Mouse (Mus musculus) heart, embryonic 12.5 days (tissue): ENCODE measurements around the gene Epp13. TPM values are rescaled to one million over a fixed set of nuclear protein-coding genes. Genes with fewer than 3 reads are reported as not detected.
A peak's percentile ranks its signal among the peaks of the same experiment; 100 is the strongest.
"Not testable (repeated sequence)": the region's sequence is repeated elsewhere in the genome, so short reads cannot be mapped to it uniquely, and the experiment has no call there.

Experiments used
- ATAC-seq: fragments of 200-750 bp; cut with Nextera tagmentation; 2 replicates; pipeline ENCODE4 v1.8.0; 2017; ENCODE audit warnings: moderate TSS enrichment, moderate library complexity; ENCODE audit not compliant: insufficient number of reproducible peaks, low FRiP score
- H3K27ac ChIP-seq: fragments of 300-500 bp; sonication (generic); 2 replicates; pipeline ENCODE4 v1.5.1; 2016; ENCODE audit warnings: mild to moderate bottlenecking, moderate library complexity; ENCODE audit not compliant: poor library complexity, severe bottlenecking
- H3K27me3 ChIP-seq: fragments of 300-500 bp; sonication (generic); replicated peaks from 2 replicates; pipeline ENCODE4 v1.6.1; 2016; ENCODE audit warnings: mild to moderate bottlenecking, moderate library complexity
- H3K36me3 ChIP-seq: fragments of 300-500 bp; sonication (generic); 2 replicates; pipeline ENCODE4 v1.6.1; 2016; ENCODE audit warnings: mild to moderate bottlenecking, moderate library complexity
- H3K4me1 ChIP-seq: fragments of 300-500 bp; sonication (generic); replicated peaks from 2 replicates; pipeline ENCODE4 v1.6.1; 2016; ENCODE audit warnings: mild to moderate bottlenecking
- H3K4me2 ChIP-seq: fragments of 300-500 bp; sonication (generic); 2 replicates; pipeline ENCODE4 v1.6.1; 2016; ENCODE audit warnings: mild to moderate bottlenecking, moderate library complexity
- H3K4me3 ChIP-seq: fragments of 300-500 bp; sonication (generic); 2 replicates; pipeline ENCODE4 v1.5.1; 2016; ENCODE audit warnings: mild to moderate bottlenecking
- H3K9ac ChIP-seq: fragments of 300-500 bp; sonication (generic); 2 replicates; pipeline ENCODE4 v1.6.1; 2016; ENCODE audit warnings: mild to moderate bottlenecking, moderate library complexity
- H3K9me3 ChIP-seq: fragments of 300-500 bp; sonication (generic); replicated peaks from 2 replicates; pipeline ENCODE4 v1.6.1; 2016; ENCODE audit warnings: mild to moderate bottlenecking, moderate library complexity
- WGBS: fragments of 180-500 bp; shearing (Covaris S2); methylation state at CpG from one replicate; pipeline ENCODE4 v1.1.7; 2016; 5-methylcytosine and 5-hydroxymethylcytosine counted together
- polyA plus RNA-seq: library from polyadenylated mRNA; unstranded; fragments of >200 nt; fragmentation: Nextera tagmentation; extraction: Ambion mirVana; gene quantifications from 2 replicates; pipeline ENCODE4 v1.2.1, GENCODE M21; 2016

Gene Epp13
- polyA plus RNA-seq, 1 experiment from 2014 or later = not detected

DNA sequence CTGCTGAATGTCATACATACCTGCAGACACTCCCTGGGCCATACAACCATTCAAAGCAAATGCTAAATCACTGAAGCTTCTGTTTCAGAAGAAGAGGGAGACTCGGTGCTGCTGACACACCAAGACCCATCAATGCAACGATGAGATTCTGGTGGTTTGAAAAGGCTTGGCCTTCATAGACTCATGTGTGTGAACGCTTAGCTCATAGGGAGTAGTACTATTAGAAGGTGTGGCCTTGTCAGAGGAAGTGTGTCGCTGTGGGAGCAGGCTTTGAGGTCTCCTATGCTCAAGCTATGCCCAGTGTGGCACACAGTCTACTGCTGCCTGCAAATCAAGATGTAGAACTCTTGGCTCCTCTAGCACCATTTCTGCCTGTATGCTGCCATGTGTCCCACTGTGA lies 4.9 kb downstream of the Epp13 start:
- H3K4me1 ChIP-seq = no peaks in the 10 kb centered on the region
- H3K4me3 ChIP-seq = no peak overlapping the region
- H3K36me3 ChIP-seq = no peaks in the 10 kb centered on the region
- no peak overlapping the region for H3K27ac ChIP-seq
- 77% methylated on average over 4 of the region's 4 CpGs for WGBS
- no peak overlapping the region for H3K9ac ChIP-seq
- ATAC-seq = no peak
- H3K27me3 ChIP-seq = no peaks in the 10 kb centered on the region
- peaks cover 19% of the 10 kb centered on the region for H3K9me3 ChIP-seq
- no peak overlapping the region for H3K4me2 ChIP-seq

DNA sequence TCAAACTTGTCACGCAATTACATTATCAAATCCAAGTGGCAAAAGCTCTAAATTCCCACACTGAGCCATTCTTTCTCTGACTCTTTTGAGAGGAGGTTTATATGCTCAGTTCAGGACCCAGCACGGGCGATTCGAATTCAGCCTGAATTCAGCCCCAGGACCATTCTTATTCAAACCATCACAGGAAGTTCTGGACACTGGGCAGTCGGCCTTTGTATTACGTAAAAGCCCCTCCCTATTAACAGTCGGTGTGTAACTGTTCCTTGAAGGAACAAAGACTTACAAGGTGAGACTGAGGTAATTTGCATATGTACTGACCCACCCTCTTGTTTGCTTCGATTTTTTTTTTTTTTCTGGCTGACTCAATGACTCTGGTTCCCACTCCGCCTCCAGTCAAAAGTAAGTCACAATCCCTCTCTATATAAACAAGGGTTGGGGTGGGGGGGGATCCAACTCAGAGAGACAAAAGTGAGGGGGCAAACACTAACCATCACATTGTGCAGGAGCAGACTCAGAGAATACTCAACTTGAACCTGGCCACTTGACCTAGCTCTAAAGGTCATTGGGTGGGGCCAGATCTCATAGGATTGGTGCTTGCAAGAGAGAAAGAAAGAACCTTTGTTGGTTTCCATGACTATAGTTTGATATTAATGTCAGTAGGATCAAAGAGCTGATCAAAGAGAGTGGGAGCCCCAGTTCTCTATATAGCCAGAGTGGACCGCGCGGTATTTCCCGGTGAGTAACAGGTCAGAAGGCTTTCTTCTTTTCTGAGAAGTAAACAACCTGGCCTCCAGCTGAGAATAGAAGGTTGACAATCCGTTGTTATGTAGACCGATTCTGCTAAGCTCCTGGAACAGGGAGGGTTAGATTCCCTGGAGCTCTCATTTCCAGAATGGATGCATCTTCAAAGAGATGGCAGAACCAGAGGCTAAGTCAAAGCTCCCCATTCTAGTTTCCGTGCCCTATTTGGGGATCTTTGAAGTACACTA lies 6.0 kb downstream of the Epp13 start:
- Histone ChIP-seq H3K27ac (no peak overlapping the region), H3K4me1 (no peaks in the 10 kb centered on the region), H3K9me3 (0 out of 2 replicates have a peak, but pooled peaks cover 10% of the 10 kb centered on the region), H3K4me3 (no peak overlapping the region), H3K36me3 (no peaks in the 10 kb centered on the region), H3K4me2 (no peak overlapping the region), H3K9ac (no peak overlapping the region), H3K27me3 (no peaks in the 10 kb centered on the region)
- no peak for ATAC-seq
- 43% methylated on average over 16 of the region's 16 CpGs for WGBS

DNA sequence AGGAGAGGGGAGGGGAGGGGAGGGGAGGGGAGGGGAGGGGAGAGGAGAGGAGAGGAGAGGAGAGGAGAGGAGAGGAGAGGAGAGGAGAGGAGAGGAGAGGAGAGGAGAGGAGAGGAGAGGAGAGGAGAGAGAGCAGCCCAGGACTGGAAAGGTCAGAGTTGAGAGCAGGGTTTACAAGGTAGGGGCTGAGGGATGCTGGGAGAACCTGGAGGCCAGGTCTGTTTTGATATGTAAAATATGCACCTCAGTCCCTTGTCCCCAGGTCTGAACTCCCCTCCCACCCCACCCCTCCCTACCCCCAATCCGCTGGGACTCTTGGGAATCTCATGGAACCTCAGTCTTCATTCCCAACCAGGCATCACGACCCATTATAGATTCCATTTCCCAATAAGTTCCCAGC lies 7.5 kb downstream of the Epp13 start:
- 27% methylated on average over 2 of the region's 2 CpGs for WGBS
- H3K9me3 ChIP-seq, H3K36me3 ChIP-seq, ATAC-seq, H3K4me1 ChIP-seq, H3K27ac ChIP-seq, H3K4me3 ChIP-seq, H3K9ac ChIP-seq, H3K27me3 ChIP-seq, H3K4me2 ChIP-seq: not testable (repeated sequence)

DNA sequence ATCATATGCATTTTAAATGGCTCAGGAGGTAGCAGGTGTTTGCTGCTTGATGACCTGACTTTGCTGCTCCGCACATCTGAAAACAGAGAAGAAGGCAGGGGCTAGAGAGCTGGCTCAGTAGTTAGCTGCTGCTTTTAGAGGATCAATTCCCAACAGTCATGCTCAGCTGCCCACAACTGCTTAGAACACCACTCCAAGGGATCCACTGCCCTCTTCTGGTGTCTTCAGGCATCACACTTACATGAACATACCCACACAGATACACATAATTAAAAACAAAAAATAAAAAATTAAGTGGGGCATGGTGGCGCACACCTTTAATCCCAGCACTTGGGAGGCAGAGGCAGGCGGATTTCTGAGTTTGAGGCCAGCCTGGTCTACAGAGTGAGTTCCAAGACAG lies 9.6 kb downstream of the Epp13 start:
- Histone ChIP-seq H3K27ac (no peak overlapping the region), H3K9me3 (peaks cover 4% of the 10 kb centered on the region; the same call in 1 of the 2 replicates), H3K36me3 (no peaks in the 10 kb centered on the region), H3K4me1 (no peaks in the 10 kb centered on the region), H3K27me3 (no peaks in the 10 kb centered on the region), H3K4me2 (no peak overlapping the region), H3K4me3 (no peak overlapping the region), H3K9ac (no peak overlapping the region)
- no peak for ATAC-seq
- WGBS = 65% methylated on average over 3 of the region's 3 CpGs

DNA sequence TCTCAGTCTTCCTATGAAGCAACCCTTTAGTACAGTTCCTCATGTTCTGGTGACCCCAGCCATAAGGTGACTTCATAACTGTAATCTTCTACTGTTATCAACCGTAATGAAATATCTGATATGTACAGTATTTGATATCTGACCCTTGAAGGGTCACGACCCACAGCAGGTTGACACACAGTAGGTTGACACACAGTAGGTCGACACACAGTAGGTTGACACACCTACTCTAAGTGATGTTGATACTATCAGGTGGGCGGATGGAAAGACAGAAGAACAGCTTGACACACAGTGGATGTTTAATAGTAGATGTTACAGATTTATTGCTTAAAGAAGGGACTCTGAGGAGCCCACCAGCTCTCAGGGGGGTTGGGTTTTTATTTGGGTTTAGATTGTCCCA lies 10.5 kb downstream of the Epp13 start:
- H3K4me3 ChIP-seq = no peak overlapping the region
- no peak overlapping the region for H3K27ac ChIP-seq
- H3K4me2 ChIP-seq = no peak overlapping the region
- 67% methylated on average over 4 of the region's 4 CpGs for WGBS
- no peak overlapping the region for H3K9ac ChIP-seq
- no peaks in the 10 kb centered on the region for H3K36me3 ChIP-seq
- no peaks in the 10 kb centered on the region for H3K4me1 ChIP-seq
- no peak for ATAC-seq
- H3K27me3 ChIP-seq = no peaks in the 10 kb centered on the region
- peaks cover under 1% of the 10 kb centered on the region; the same call in 1 of the 2 replicates for H3K9me3 ChIP-seq

DNA sequence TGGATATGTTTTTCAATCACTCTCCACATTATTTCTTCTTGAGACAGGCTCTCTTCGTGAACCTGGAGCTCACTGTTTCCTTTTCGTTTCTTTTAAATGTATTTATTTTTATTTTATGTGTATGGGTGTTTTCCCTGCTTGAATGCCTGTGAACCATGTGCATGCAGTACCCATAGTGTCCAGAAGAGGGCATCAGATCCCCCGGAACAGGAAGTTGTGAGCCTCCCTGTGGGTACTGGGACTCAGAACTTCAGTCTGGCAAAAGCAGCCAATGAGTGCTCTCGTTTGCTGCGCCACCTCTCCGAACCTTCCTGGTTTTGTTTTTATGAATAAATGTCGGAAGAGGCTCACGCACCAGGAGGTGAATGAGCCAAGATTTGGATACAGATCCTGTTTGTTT lies 13.2 kb downstream of the Epp13 start:
- no peaks in the 10 kb centered on the region for H3K4me1 ChIP-seq
- peaks cover 4% of the 10 kb centered on the region; the same call in 1 of the 2 replicates for H3K9me3 ChIP-seq
- no peak overlapping the region for H3K27ac ChIP-seq
- H3K4me3 ChIP-seq = no peak overlapping the region
- ATAC-seq = no peak
- WGBS = 55% methylated on average over 8 of the region's 8 CpGs
- no peaks in the 10 kb centered on the region for H3K36me3 ChIP-seq
- no peaks in the 10 kb centered on the region for H3K27me3 ChIP-seq
- no peak overlapping the region for H3K4me2 ChIP-seq
- H3K9ac ChIP-seq = no peak overlapping the region

DNA sequence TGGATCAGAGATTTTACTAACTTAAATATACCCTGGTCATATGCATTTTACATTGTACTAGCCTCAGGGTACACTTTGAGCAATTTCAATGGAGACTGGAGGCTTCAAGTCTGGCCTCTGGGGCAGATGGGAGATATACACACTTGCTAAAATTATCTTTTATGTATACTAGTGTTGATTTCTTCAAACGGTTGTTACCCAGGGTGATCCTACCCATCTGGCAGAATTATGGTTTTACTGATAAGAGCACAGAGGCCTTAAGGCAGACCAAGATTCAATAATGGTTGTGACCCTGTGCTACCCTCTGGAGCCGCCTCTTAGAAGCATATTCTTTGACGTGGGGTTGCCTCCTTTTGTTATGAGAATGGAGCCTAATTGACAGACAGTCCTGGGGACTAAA lies 25.4 kb downstream of the Epp13 start:
- Histone ChIP-seq H3K4me1 (0 out of 2 replicates have a peak, but pooled peaks cover 3% of the 10 kb centered on the region), H3K4me2 (no peak overlapping the region), H3K4me3 (no peak overlapping the region), H3K27me3 (no peaks in the 10 kb centered on the region), H3K27ac (no peak overlapping the region), H3K36me3 (no peaks in the 10 kb centered on the region), H3K9me3 (no peaks in the 10 kb centered on the region), H3K9ac (no peak overlapping the region)
- ATAC-seq = no peak
- 49% methylated on average over 3 of the region's 3 CpGs for WGBS

DNA sequence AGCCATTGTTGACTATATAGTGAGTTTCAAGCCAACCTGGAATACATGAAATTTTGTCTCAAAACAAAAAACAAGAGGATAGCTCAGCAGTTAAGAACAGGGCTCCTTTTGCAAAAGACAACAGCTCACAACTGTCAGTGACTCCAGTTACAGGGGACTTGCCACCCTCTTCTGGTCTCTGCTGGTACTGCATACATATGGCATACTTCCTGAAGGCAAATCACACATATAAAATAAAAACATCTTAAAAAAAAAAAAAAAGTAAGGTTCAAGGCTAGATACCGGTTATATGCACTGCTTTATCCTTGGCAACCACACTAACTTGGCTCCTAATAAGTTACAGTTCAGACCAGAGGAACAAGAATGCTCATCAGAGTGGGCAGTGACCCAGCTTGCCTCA lies 30.2 kb downstream of the Epp13 start:
- Histone ChIP-seq H3K4me3 (peak overlapping the region; percentile 59), H3K9ac (no peak overlapping the region), H3K4me1 (peaks cover 16% of the 10 kb centered on the region), H3K27ac (no peak overlapping the region), H3K27me3 (no peaks in the 10 kb centered on the region), H3K9me3 (no peaks in the 10 kb centered on the region), H3K4me2 (peak overlapping the region; percentile 65), H3K36me3 (no peaks in the 10 kb centered on the region)
- 0% methylated on average over 1 of the region's 1 CpGs for WGBS
- no peak for ATAC-seq

DNA sequence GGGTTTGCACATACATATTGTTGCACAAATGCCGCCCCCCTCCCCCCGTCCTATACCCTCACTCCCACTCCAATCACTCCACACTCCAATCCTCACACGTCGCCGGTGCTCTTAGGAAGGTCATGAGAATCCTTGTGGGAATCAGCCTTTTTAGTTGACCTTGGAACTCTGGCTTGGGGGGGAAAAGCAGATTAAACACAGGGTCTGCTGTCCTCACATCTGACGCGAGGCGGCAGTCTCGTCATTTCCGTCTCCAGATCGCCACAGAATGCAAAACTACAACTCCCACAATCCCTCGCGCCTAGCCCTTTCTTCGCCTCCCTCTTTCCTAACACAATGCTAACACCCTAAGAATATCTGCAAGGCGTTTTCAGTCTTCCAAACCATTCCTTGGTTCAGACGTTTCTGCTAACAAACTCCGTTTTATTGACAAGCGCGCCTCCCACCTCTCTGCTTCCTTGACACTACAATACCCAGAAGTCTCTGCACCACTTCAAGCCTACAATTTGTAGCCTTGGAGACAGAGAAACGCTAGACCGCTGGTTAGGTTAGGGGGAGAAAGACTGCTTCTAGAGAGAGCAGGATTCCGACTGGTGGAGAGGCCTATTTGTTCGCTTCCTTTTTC lies 31.1 kb downstream of the Epp13 start:
- peak overlapping the region; percentile 65 for H3K4me2 ChIP-seq
- H3K36me3 ChIP-seq = no peaks in the 10 kb centered on the region
- peaks cover 16% of the 10 kb centered on the region for H3K4me1 ChIP-seq
- H3K9ac ChIP-seq = peak overlapping the region; percentile 78
- H3K9me3 ChIP-seq = no peaks in the 10 kb centered on the region
- peak overlapping the region; percentile 76 for H3K27ac ChIP-seq
- WGBS = under 1% methylated on average over 23 of the region's 23 CpGs
- H3K27me3 ChIP-seq = no peaks in the 10 kb centered on the region
- ATAC-seq = peak; percentile 52; the same call in 1 of the 2 replicates
- H3K4me3 ChIP-seq = peak overlapping the region; percentile 59

DNA sequence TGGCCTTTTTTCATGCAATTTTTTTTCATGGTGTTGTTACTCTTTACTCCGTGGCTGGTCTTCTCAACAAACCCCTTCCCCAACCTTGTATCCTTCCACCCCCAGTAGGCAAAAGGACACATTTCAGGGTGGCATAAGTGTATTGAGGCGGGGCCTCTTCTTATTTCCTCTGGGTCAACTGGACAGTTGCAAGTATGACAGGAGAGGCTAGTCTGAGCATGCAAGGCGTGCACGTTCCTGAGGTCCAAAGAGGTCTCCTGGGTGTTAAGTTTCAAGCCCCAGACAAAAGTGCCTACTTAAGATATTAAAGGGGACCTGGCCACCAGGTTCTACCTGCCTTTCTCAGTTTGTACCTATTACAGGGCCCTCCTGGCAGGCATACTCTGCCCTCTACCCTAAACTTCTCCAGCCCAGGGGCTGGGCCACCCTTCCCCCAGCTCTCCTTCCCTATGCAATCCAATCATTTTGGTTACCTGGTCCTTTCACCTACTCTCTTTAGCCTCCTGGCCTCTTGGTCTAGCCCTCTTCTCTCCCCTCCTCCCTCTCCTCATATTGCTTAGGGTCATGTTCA lies 32.0 kb downstream of the Epp13 start:
- H3K4me2 ChIP-seq = no peak overlapping the region
- H3K9ac ChIP-seq = no peak overlapping the region
- peaks cover 16% of the 10 kb centered on the region for H3K4me1 ChIP-seq
- no peak for ATAC-seq
- no peaks in the 10 kb centered on the region for H3K9me3 ChIP-seq
- no peaks in the 10 kb centered on the region for H3K36me3 ChIP-seq
- H3K4me3 ChIP-seq = no peak overlapping the region
- WGBS = 85% methylated on average over 4 of the region's 4 CpGs
- no peaks in the 10 kb centered on the region for H3K27me3 ChIP-seq
- no peak overlapping the region for H3K27ac ChIP-seq

DNA sequence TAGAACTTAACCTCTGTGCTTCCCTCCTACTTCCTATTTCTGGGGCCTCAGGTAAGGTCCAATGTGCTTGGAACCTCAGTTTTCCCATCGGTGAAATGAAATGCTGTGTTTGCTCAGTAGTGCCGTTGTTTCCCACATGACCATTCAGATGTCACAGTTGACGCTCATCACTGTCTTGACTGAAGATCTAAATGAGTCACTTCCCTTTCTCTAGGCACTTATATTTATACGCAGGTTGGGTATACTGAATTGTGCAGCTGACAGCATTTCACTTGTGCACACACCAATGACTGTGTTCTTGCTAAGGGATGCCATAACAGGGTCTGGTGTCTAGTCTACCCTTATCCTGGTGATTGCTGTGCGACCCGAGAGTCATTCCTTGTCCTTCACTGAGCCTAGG lies 32.9 kb downstream of the Epp13 start:
- ATAC-seq = no peak
- no peak overlapping the region for H3K27ac ChIP-seq
- peaks cover 4% of the 10 kb centered on the region; the same call in 1 of the 2 replicates for H3K36me3 ChIP-seq
- no peaks in the 10 kb centered on the region for H3K27me3 ChIP-seq
- H3K4me1 ChIP-seq = peaks cover 16% of the 10 kb centered on the region
- no peak overlapping the region for H3K9ac ChIP-seq
- H3K9me3 ChIP-seq = no peaks in the 10 kb centered on the region
- WGBS = 86% methylated on average over 6 of the region's 6 CpGs
- no peak overlapping the region for H3K4me2 ChIP-seq
- peak overlapping the region; percentile 53; the same call in 1 of the 2 replicates for H3K4me3 ChIP-seq
